Mouse (Mus musculus): ENCODE measurements around the gene Gdap1l1.

DNA sequence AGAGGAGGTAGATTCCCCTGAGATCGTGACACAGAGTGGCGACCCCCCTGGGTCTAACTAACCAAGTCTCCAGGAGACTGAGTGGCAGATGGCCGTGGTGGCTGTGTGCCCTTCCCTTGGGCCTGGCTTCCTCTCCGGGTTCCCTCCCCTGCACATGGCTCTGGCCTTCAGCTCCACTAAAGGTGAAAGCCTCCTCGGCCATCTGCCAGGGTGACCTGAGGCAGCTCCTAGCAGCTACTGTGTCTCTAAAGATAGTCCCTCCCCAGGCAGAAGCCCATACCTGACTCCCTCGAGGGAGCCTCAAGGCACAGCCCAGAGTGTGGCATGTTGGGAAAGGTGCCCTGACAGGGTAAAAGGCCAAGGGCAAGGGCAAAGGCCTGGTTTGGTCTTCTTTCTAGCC lies 5.3 kb downstream of the Gdap1l1 start:
- TF ChIP-seq CTCF (IDR thresholded peaks at IDR 0.05; ENCODE audit: insufficient read depth, low read depth, low read length) (no peak), POLR2A (IDR thresholded peaks at IDR 0.05; ENCODE audit: insufficient read depth, low read depth, low read length) (no peak)
